Mouse (Mus musculus): ENCODE measurements around the gene Znhit1. TPM values are rescaled to one million over a fixed set of nuclear protein-coding genes. Genes with fewer than 3 reads are reported as not detected.

Znhit1 gene
- polyA plus RNA-seq, 1 experiment: 308 TPM

DNA sequence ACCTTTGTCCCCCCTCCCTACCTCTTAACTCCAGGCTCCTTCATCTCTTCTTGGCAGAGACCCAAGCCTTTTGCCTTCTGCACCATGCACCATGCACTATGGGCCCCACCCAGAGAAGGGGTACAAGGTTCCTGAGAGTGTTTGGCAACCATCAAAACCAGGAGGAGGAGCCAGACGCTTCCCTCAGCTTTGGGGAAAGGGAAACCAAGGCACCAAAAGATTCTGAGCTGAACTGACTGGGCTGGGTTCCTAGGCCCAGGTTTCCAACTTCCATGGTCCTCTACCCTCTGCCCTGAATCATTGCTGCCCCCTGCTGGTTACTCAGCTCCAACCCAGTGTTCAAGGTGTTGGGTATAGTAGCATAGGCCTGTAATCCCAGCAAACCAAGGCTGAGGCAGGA lies 17.1 kb downstream of the Znhit1 start:
- no peaks in the 10 kb centered on the region for H3K4me1 ChIP-seq (ENCODE audit: control insufficient read depth, insufficient read depth, low read length)

GRCm38 (mm10) chr5:136967592-136967991 lies 20.2 kb downstream of the Znhit1 start:
- Histone ChIP-seq H3K27ac (ENCODE audit: control insufficient read depth, insufficient read depth, low read depth, low read length) (no peak overlapping the region), H3K27me3 (ENCODE audit: control insufficient read depth, insufficient read depth, low read length) (no peaks in the 10 kb centered on the region), H3K36me3 (ENCODE audit: control insufficient read depth, insufficient read depth, low read length) (no peaks in the 10 kb centered on the region; the same call in 1 of the 2 replicates), H3K4me3 (ENCODE audit: control insufficient read depth, low read depth, low read length) (no peak overlapping the region), H3K4me1 (ENCODE audit: control insufficient read depth, insufficient read depth, low read length) (peaks cover 3% of the 10 kb centered on the region)
- TF ChIP-seq POLR2A (IDR thresholded peaks at IDR 0.05; ENCODE audit: control insufficient read depth, low read depth, low read length): no peak
- TF ChIP-seq CTCF (IDR thresholded peaks at IDR 0.05; ENCODE audit: control insufficient read depth, insufficient read depth, insufficient replicate concordance, low read depth, low read length): no peak

More for the DNA sequence above, 17.1 kb downstream of the Znhit1 start:
- Histone ChIP-seq H3K27ac (ENCODE audit: control insufficient read depth, insufficient read depth, low read depth, low read length) (no peak overlapping the region), H3K27me3 (ENCODE audit: control insufficient read depth, insufficient read depth, low read length) (no peaks in the 10 kb centered on the region), H3K36me3 (ENCODE audit: control insufficient read depth, insufficient read depth, low read length) (no peaks in the 10 kb centered on the region; the same call in 1 of the 2 replicates), H3K4me3 (ENCODE audit: control insufficient read depth, low read depth, low read length) (no peak overlapping the region)
- TF ChIP-seq POLR2A (IDR thresholded peaks at IDR 0.05; ENCODE audit: control insufficient read depth, low read depth, low read length) (no peak), CTCF (IDR thresholded peaks at IDR 0.05; ENCODE audit: control insufficient read depth, insufficient read depth, insufficient replicate concordance, low read depth, low read length) (peak; percentile 54; the same call in 1 of the 2 replicates)

DNA sequence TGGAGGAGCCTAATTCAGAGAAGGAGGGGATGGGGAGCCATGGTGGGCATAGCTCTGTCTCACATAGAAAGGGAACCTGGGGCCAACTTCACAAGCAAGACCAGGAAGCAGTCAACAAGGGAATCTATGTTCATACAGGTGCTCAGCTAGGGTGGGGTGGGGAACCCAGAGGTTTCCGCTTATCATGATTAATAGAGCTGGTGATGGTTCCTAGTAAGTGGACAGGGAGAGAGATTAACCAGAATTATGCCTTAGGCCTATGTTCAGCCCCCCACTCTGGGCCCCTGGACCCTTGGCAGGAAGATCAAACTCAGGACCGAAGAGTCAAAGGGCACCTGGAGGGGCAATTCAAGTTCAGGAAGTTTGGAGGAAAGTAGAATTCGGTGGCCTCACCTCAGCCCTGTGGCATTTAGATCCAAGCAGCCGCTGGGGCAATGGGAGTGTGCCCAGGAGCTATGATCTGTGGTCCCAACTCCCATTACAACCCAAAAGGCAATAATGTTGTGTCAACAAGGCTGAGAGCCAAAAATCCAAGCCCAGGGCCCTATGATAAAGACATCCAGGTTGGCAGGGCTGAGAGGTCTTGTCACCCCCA lies 20.9 kb downstream of the Znhit1 start:
- no peak overlapping the region for H3K27ac ChIP-seq (ENCODE audit: control insufficient read depth, insufficient read depth, low read depth, low read length)
- H3K4me1 ChIP-seq (ENCODE audit: control insufficient read depth, insufficient read depth, low read length): peaks cover 6% of the 10 kb centered on the region
- no peak for TF ChIP-seq CTCF (IDR thresholded peaks at IDR 0.05; ENCODE audit: control insufficient read depth, insufficient read depth, insufficient replicate concordance, low read depth, low read length)
- TF ChIP-seq POLR2A (IDR thresholded peaks at IDR 0.05; ENCODE audit: control insufficient read depth, low read depth, low read length): no peak
- H3K27me3 ChIP-seq (ENCODE audit: control insufficient read depth, insufficient read depth, low read length): no peaks in the 10 kb centered on the region
- no peaks in the 10 kb centered on the region; the same call in 1 of the 2 replicates for H3K36me3 ChIP-seq (ENCODE audit: control insufficient read depth, insufficient read depth, low read length)
- H3K4me3 ChIP-seq (ENCODE audit: control insufficient read depth, low read depth, low read length): no peak overlapping the region

- TF ChIP-seq CTCF (IDR thresholded peaks at IDR 0.05; ENCODE audit: control insufficient read depth, insufficient read depth, insufficient replicate concordance, low read depth, low read length) (no peak), POLR2A (IDR thresholded peaks at IDR 0.05; ENCODE audit: control insufficient read depth, low read depth, low read length) (no peak)
- Histone ChIP-seq H3K36me3 (ENCODE audit: control insufficient read depth, insufficient read depth, low read length) (no peaks in the 10 kb centered on the region; the same call in 1 of the 2 replicates), H3K4me3 (ENCODE audit: control insufficient read depth, low read depth, low read length) (no peak within 1 kb of the TSS), H3K27ac (ENCODE audit: control insufficient read depth, insufficient read depth, low read depth, low read length) (no peak within 1 kb of the TSS), H3K4me1 (ENCODE audit: control insufficient read depth, insufficient read depth, low read length) (peaks cover 10% of the 10 kb centered on the region), H3K27me3 (ENCODE audit: control insufficient read depth, insufficient read depth, low read length) (no peaks in the 10 kb centered on the region)
These were observed 21.5 kb downstream of the Znhit1 start, which contains the start of gene Cldn15 for GRCm38 (mm10) chr5:136966331-136966730. Cldn15 (plus strand) TSS chr5:136966616.

GRCm38 (mm10) chr5:136965686-136966085 lies 22.1 kb downstream of the Znhit1 start:
- H3K27ac ChIP-seq (ENCODE audit: control insufficient read depth, insufficient read depth, low read depth, low read length): no peak overlapping the region
- H3K36me3 ChIP-seq (ENCODE audit: control insufficient read depth, insufficient read depth, low read length): no peaks in the 10 kb centered on the region; the same call in 1 of the 2 replicates

GRCm38 (mm10) chr5:136965210-136965609 lies 22.6 kb downstream of the Znhit1 start:
- no peak overlapping the region for H3K4me3 ChIP-seq (ENCODE audit: control insufficient read depth, low read depth, low read length)
- peaks cover 11% of the 10 kb centered on the region for H3K4me1 ChIP-seq (ENCODE audit: control insufficient read depth, insufficient read depth, low read length)
- H3K27me3 ChIP-seq (ENCODE audit: control insufficient read depth, insufficient read depth, low read length): no peaks in the 10 kb centered on the region
- no peak overlapping the region for H3K27ac ChIP-seq (ENCODE audit: control insufficient read depth, insufficient read depth, low read depth, low read length)
- no peaks in the 10 kb centered on the region; the same call in 1 of the 2 replicates for H3K36me3 ChIP-seq (ENCODE audit: control insufficient read depth, insufficient read depth, low read length)
- no peak for TF ChIP-seq POLR2A (IDR thresholded peaks at IDR 0.05; ENCODE audit: control insufficient read depth, low read depth, low read length)
- no peak for TF ChIP-seq CTCF (IDR thresholded peaks at IDR 0.05; ENCODE audit: control insufficient read depth, insufficient read depth, insufficient replicate concordance, low read depth, low read length)

More at GRCm38 (mm10) chr5:136965686-136966085, 22.1 kb downstream of the Znhit1 start:
- Histone ChIP-seq H3K4me1 (ENCODE audit: control insufficient read depth, insufficient read depth, low read length) (peaks cover 11% of the 10 kb centered on the region), H3K4me3 (ENCODE audit: control insufficient read depth, low read depth, low read length) (no peak overlapping the region), H3K27me3 (ENCODE audit: control insufficient read depth, insufficient read depth, low read length) (no peaks in the 10 kb centered on the region)
- TF ChIP-seq POLR2A (IDR thresholded peaks at IDR 0.05; ENCODE audit: control insufficient read depth, low read depth, low read length) (no peak), CTCF (IDR thresholded peaks at IDR 0.05; ENCODE audit: control insufficient read depth, insufficient read depth, insufficient replicate concordance, low read depth, low read length) (no peak)

DNA sequence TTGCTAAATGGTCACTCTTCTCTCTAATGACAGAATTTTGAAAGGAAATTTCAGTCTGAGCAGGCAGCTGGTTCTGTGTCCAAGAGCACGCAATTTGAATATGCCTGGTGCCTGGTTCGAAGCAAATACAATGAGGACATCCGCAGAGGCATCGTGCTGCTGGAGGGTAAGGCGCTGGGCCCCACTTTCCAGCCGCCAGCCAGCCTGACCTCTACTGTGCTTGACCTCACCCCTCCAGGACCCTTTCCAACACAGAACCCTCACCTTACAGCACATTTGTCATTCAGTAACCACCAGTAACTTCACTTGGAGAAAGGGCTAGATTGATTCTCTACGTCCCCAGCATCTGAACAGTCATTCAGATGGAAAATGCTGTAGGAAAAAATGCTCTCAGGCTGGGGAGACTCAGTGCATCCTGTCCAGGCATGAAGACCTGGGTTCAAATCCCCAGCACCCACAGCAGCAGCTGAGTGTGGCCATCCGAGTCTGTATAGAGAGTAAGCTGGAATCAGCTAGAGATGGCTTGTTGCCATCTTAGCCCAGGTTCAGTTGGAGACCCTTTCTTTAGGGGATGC lies 24.8 kb downstream of the Znhit1 start:
- Histone ChIP-seq H3K27me3 (ENCODE audit: control insufficient read depth, insufficient read depth, low read length) (no peaks in the 10 kb centered on the region), H3K4me3 (ENCODE audit: control insufficient read depth, low read depth, low read length) (no peak overlapping the region), H3K4me1 (ENCODE audit: control insufficient read depth, insufficient read depth, low read length) (peaks cover 11% of the 10 kb centered on the region), H3K36me3 (ENCODE audit: control insufficient read depth, insufficient read depth, low read length) (no peaks in the 10 kb centered on the region; the same call in 1 of the 2 replicates), H3K27ac (ENCODE audit: control insufficient read depth, insufficient read depth, low read depth, low read length) (no peak overlapping the region)
- no peak for TF ChIP-seq POLR2A (IDR thresholded peaks at IDR 0.05; ENCODE audit: control insufficient read depth, low read depth, low read length)
- no peak for TF ChIP-seq CTCF (IDR thresholded peaks at IDR 0.05; ENCODE audit: control insufficient read depth, insufficient read depth, insufficient replicate concordance, low read depth, low read length)

Data from testis, adult 2 months (tissue).